Mouse (Mus musculus) spleen, adult 2 months (tissue): ENCODE data around the gene Ndufb3. TPM values are rescaled to one million over a fixed set of nuclear protein-coding genes. Genes with fewer than 3 reads are reported as not detected.
"Not testable (repeated sequence)": the region's sequence is repeated elsewhere in the genome, so short reads cannot be mapped to it uniquely, and the experiment has no call there.

ENCODE experiments used
- DNase-seq, 2 experiments: peaks; one replicate each; pipeline versions ENCODE4 v3.0.0 to v3.0.0-alpha.2; 2012 to 2021; ENCODE audit warnings: low spot score in 2 of 2, low read depth in 1 of 2
- H3K27ac ChIP-seq: fragments of 200-500 bp; 2 replicates; pipeline ENCODE4 v1.5.1; 2012; ENCODE audit warnings: low read length, inconsistent platforms; ENCODE audit not compliant: insufficient read depth
- H3K27me3 ChIP-seq: fragments of 200-500 bp; 2 replicates; pipeline ENCODE4 v1.6.1; 2012; ENCODE audit warnings: mild to moderate bottlenecking, moderate library complexity, low read length, inconsistent platforms; ENCODE audit not compliant: control insufficient read depth, insufficient read depth
- H3K36me3 ChIP-seq: fragments of 200-500 bp; 2 replicates; pipeline ENCODE4 v1.6.1; 2012; ENCODE audit warnings: mild to moderate bottlenecking, low read length, inconsistent platforms; ENCODE audit not compliant: control insufficient read depth, insufficient read depth
- H3K4me1 ChIP-seq: fragments of 200-500 bp; 2 replicates; pipeline ENCODE4 v1.6.1; 2011; ENCODE audit warnings: inconsistent platforms; ENCODE audit not compliant: control insufficient read depth, insufficient read depth, insufficient read length
- H3K4me3 ChIP-seq: fragments of 200-500 bp; 2 replicates; pipeline ENCODE4 v1.5.1; 2011; ENCODE audit warnings: mild to moderate bottlenecking, inconsistent platforms; ENCODE audit not compliant: insufficient read depth, insufficient read length; ENCODE audit errors: extremely low read depth
- CTCF ChIP-seq: fragments of 200-500 bp; IDR thresholded peaks from 2 replicates; pipeline ENCODE4 v1.5.1; 2011; ENCODE audit warnings: mild to moderate bottlenecking, inconsistent platforms; ENCODE audit not compliant: insufficient read depth, insufficient read length, insufficient replicate concordance; ENCODE audit errors: extremely low read depth
- POLR2A ChIP-seq: fragments of 200-500 bp; IDR thresholded peaks from 2 replicates; pipeline ENCODE4 v1.6.1; 2011; ENCODE audit warnings: low read depth, low read length, inconsistent platforms
- WGBS: fragments of 180-500 bp; shearing (Covaris S2); methylation state at CpG from one replicate; pipeline ENCODE4 v1.1.7; 2018; 5-methylcytosine and 5-hydroxymethylcytosine counted together
- polyA plus RNA-seq: library from polyadenylated mRNA; depleted of rRNA; stranded (reverse); fragments of >200 nt; gene quantifications from 2 replicates; pipeline ENCODE4 v1.2.3, GENCODE M21; 2012

Gene Ndufb3
- polyA plus RNA-seq, 1 experiment: 13.9 TPM

GRCm38 (mm10) chr1:58587491-58587890, 1.3 kb downstream of the Ndufb3 start:
- Histone ChIP-seq H3K4me3 (no peak overlapping the region), H3K27me3 (no peaks in the 10 kb centered on the region), H3K4me1 (peaks cover 2% of the 10 kb centered on the region; the same call in 1 of the 2 replicates), H3K27ac (no peak overlapping the region), H3K36me3 (peaks cover 2% of the 10 kb centered on the region; the same call in 1 of the 2 replicates)
- TF ChIP-seq POLR2A (no peak), CTCF (no peak)
- DNase-seq: no peak
- 76% methylated on average over 1 of the region's 1 CpGs for WGBS

DNA sequence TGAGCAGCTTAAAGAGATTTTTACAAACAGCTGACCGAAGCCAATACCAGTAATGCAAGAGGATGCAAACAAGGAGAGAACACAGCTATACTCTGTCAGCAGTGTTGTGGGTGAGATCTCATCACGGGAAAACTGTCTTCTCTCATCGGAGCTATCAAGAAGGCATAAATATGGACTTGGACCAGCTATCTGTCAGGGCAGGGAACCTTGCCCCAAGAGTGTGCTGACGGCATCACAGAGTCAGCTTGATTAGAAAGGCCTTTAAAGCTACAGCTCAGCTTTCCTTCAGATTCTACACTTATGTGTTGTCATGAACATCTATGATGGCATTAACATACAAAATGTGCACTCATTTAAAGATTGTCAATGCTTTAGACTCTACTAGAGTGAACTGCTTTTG, 16.5 kb downstream of the Ndufb3 start:
- TF ChIP-seq CTCF (no peak), POLR2A (no peak)
- H3K4me1 ChIP-seq: no peaks in the 10 kb centered on the region
- DNase-seq: no peak
- H3K27ac ChIP-seq: no peak overlapping the region
- H3K27me3 ChIP-seq: no peaks in the 10 kb centered on the region
- H3K36me3 ChIP-seq: no peaks in the 10 kb centered on the region
- WGBS: 92% methylated on average over 4 of the region's 4 CpGs
- no peak overlapping the region for H3K4me3 ChIP-seq

- Histone ChIP-seq H3K27ac (no peak overlapping the region), H3K36me3 (no peaks in the 10 kb centered on the region), H3K4me3 (no peak overlapping the region), H3K27me3 (no peaks in the 10 kb centered on the region), H3K4me1 (no peaks in the 10 kb centered on the region)
- TF ChIP-seq CTCF (no peak), POLR2A (no peak)
- no peak for DNase-seq
- WGBS: 17% methylated on average over 4 of the region's 4 CpGs
These were observed 17.6 kb downstream of the Ndufb3 start for GRCm38 (mm10) chr1:58603738-58604137.

DNA sequence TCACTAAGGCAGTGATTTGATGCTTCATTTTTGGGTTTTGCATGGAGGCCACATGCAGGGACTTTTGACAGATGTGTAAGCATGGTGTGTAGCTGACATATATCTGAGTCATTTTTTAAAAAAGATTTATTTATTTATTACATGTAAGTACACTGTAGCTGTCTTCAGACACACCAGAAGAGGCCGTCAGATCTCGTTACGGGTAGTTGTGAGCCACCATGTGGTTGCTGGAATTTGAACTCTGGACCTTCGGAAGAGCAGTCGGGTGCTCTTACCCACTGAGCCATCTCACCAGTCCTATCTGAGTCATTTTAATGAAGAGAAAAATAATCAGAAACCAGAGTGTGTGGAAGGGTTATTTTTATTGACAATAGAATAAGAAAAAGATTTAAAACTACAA, 23.4 kb downstream of the Ndufb3 start:
- not testable (repeated sequence) for H3K4me1 ChIP-seq, H3K27ac ChIP-seq, DNase-seq, H3K36me3 ChIP-seq, H3K4me3 ChIP-seq, H3K27me3 ChIP-seq
- 94% methylated on average over 5 of the region's 5 CpGs for WGBS

GRCm38 (mm10) chr1:58610166-58610565, 24.0 kb downstream of the Ndufb3 start:
- WGBS: 87% methylated on average over 1 of the region's 1 CpGs
- H3K27ac ChIP-seq: no peak overlapping the region
- DNase-seq: no peak
- H3K27me3 ChIP-seq: no peaks in the 10 kb centered on the region
- no peaks in the 10 kb centered on the region for H3K36me3 ChIP-seq
- no peak for TF ChIP-seq POLR2A
- TF ChIP-seq CTCF: no peak
- H3K4me1 ChIP-seq: no peaks in the 10 kb centered on the region
- H3K4me3 ChIP-seq: no peak overlapping the region

GRCm38 (mm10) chr1:58610611-58611010, 24.4 kb downstream of the Ndufb3 start:
- no peak for DNase-seq
- H3K36me3 ChIP-seq: no peaks in the 10 kb centered on the region
- H3K27ac ChIP-seq: no peak overlapping the region
- H3K27me3 ChIP-seq: no peaks in the 10 kb centered on the region
- TF ChIP-seq POLR2A (no peak), CTCF (no peak)
- H3K4me1 ChIP-seq: no peaks in the 10 kb centered on the region
- WGBS: 56% methylated on average over 1 of the region's 1 CpGs
- no peak overlapping the region for H3K4me3 ChIP-seq

DNA sequence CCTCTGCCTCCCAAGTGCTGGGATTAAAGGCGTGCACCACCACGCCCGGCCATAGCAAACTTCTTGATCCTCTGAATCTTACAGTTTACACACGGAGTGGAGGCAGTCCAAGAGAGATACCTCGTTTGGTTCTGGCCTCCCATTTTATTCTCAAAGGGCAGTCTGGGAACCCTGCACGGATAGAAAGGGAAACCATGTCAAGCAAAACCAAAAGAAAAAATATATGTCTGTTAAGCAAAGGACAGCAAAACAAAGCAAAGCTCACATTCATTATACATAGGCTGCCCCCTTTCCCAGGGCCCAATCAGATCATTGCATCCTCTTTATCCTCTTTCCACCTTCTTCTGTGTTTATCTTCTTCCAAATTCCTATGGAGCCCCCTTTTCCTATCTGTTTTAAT, 27.6 kb downstream of the Ndufb3 start:
- H3K4me3 ChIP-seq: no peak overlapping the region
- no peak overlapping the region for H3K27ac ChIP-seq
- WGBS: 83% methylated on average over 6 of the region's 6 CpGs
- no peaks in the 10 kb centered on the region for H3K27me3 ChIP-seq
- no peaks in the 10 kb centered on the region for H3K36me3 ChIP-seq
- H3K4me1 ChIP-seq: no peaks in the 10 kb centered on the region; the same call in 1 of the 2 replicates
- DNase-seq: peak; percentile 7 to 11
- no peak for TF ChIP-seq POLR2A
- TF ChIP-seq CTCF: no peak
